In the genomic region with DNA sequence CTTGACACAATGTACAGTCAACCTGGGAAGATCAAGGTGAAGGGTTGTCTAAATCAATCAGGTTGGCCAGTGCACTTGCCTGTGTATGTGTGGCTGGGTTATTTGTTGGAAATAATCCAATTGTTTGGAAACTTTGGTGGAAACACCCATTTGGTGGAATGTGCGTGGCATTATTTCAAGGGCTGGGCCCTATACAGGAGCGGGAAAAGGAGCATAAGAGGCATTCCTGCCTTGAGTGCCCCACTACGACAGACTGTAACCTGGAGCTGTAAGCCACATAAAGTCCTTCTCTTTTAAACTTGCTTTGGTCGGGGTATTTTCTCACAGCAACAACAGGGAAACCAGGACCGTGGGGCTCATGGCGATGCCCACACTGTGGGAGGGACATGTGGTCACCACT, we compare ENCODE assay signal across 21 mouse cellular contexts.
DNase-seq lines count a peak whose midpoint lies in the region; ATAC-seq and TF ChIP-seq lines count a peak whose summit lies in the region.
"Had no signal": no experiment of that assay in that cellular context is flagged by ENCODE, and none has a peak within 500 bp of the region (broad histone marks: within the 10 kb centered on the region; RNA-seq: fewer than 3 reads in every experiment).

No protein-coding gene starts in this region.

- no peak overlapping the region for H3K4me3 ChIP-seq in lung, embryonic 16.5 days (ENCODE audit: low read length)
- H3K4me3 ChIP-seq in testis, adult 2 months (ENCODE audit: control insufficient read depth, low read depth, low read length), result peak overlapping the region; percentile 6; the same call in 1 of the 2 replicates

- no peak overlapping the region for H3K9ac ChIP-seq in lung, embryonic 16.5 days (ENCODE audit: low read length)
- H3K9ac ChIP-seq: embryonic facial prominence, embryonic 12.5 days had no signal

- no peak for DNase-seq in lung, postnatal 36 days
- no peak for DNase-seq in testis, postnatal 10 days (ENCODE audit: low spot score)
- no peak for DNase-seq in urinary bladder, postnatal 4 days (ENCODE audit: low spot score in 2 of 2)
- DNase-seq: adrenal gland, adult 8-10 months; adrenal gland, postnatal 14 days; adrenal gland, postnatal 36 days; B cell, adult 2 months; cerebellum, adult 11-12 months; cerebellum, adult 2 months; cerebellum, adult 9-10 months; forebrain, postnatal 0 days had no signal

- no peak for TF ChIP-seq POLR2A in testis, adult 2 months (IDR thresholded peaks at IDR 0.05; ENCODE audit: control insufficient read depth, low read depth, low read length)

- 65% methylated on average over 6 of the region's 6 CpGs for WGBS in lung, embryonic 16.5 days

- H3K27me3 ChIP-seq in lung, embryonic 16.5 days (ENCODE audit: control insufficient read depth, insufficient read depth, low read depth, low read length), result no peaks in the 10 kb centered on the region
- H3K27me3 ChIP-seq in testis, adult 2 months (ENCODE audit: control insufficient read depth, insufficient read depth, low read length), result no peaks in the 10 kb centered on the region
- H3K27me3 ChIP-seq: CH12.LX; forebrain, embryonic 13.5 days; forebrain, embryonic 15.5 days had no signal

- TF ChIP-seq CTCF in testis, adult 2 months (IDR thresholded peaks at IDR 0.05; ENCODE audit: control insufficient read depth, insufficient read depth, insufficient replicate concordance, low read depth, low read length), result no peak

- no peaks in the 10 kb centered on the region for H3K9me3 ChIP-seq in lung, embryonic 16.5 days (ENCODE audit: control insufficient read depth, low read length)
- H3K9me3 ChIP-seq: embryonic facial prominence, embryonic 10.5 days; embryonic facial prominence, embryonic 12.5 days; forebrain, embryonic 13.5 days; forebrain, embryonic 15.5 days; G1E had no signal

- H3K36me3 ChIP-seq in lung, embryonic 16.5 days (ENCODE audit: control insufficient read depth, insufficient read depth, low read length), result peaks cover under 1% of the 10 kb centered on the region; the same call in 1 of the 2 replicates
- H3K36me3 ChIP-seq in testis, adult 2 months (ENCODE audit: control insufficient read depth, insufficient read depth, low read length), result no peaks in the 10 kb centered on the region

- no peak overlapping the region for H3K27ac ChIP-seq in lung, embryonic 16.5 days (ENCODE audit: low read length)
- H3K27ac ChIP-seq in testis, adult 2 months (ENCODE audit: control insufficient read depth, insufficient read depth, low read depth, low read length), result no peak overlapping the region
- H3K27ac ChIP-seq: embryonic facial prominence, embryonic 10.5 days; embryonic facial prominence, embryonic 12.5 days; forebrain, embryonic 13.5 days; forebrain, embryonic 15.5 days had no signal

- H3K4me1 ChIP-seq in lung, embryonic 16.5 days (replicated peaks; ENCODE audit: control insufficient read depth, insufficient read depth, low read length), result peaks cover 5% of the 10 kb centered on the region
- H3K4me1 ChIP-seq in testis, adult 2 months (ENCODE audit: control insufficient read depth, insufficient read depth, low read length), result peaks cover 8% of the 10 kb centered on the region

- ATAC-seq in lung, embryonic 16.5 days (ENCODE audit: low read depth), result 0 out of 2 replicates have a peak, but pooled peaks have one; percentile 9
- ATAC-seq: activated CD4-positive, CD25-positive, alpha-beta regulatory T cell, adult 4 months; Patski had no signal

- H3K4me2 ChIP-seq in lung, embryonic 16.5 days (ENCODE audit: low read depth, low read length), result no peak overlapping the region
